Mouse (Mus musculus) urinary bladder, postnatal 14 days (tissue): ENCODE measurements around the gene Cmip.

Experiments used
- DNase-seq: peaks from one replicate; pipeline ENCODE4 v3.0.0; 2021; ENCODE audit warnings: low spot score

Cmip gene

DNA sequence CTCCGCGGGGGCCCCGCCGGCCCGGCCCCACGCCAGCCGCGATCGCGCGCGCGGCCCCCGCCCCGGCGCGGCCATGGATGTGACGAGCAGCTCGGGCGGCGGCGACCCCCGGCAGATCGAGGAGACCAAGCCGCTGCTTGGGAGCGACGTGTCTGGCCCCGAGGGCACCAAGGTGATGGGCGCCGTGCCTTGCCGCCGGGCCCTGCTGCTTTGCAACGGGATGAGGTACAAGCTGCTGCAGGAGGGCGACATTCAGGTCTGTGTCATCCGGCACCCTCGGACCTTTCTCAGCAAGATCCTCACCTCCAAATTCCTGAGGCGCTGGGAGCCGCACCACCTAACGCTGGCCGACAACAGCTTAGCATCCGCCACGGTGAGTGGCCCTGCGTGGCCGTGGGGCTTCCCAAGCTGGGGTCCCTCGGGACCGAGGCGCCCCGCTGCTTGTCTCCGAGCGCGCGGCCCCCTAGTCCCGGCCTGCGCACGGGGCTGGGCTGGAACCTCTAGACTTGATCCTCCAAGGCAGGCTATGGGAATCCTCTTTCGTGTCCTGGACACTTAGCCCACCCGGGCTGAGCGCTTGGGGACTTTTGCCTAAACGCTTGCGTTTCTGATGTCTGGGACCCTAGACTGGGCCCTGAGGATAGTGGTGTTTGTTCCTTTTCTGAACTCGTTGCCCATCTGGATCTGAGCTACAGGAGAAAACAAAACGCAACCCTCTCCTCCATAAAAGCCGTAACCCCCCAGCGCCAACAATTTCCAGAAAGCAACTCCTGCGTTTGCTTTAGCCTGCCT, at the start of gene Cmip:
Gene Cmip, plus strand, starts transcription at position 36 of the 792 bp plus-strand sequence.
- DNase-seq = peak; percentile 42

GRCm38 (mm10) chr8:117209150-117209549, 47.7 kb upstream of the Cmip start:
- no peak for DNase-seq

- DNase-seq = no peak
These were observed 44.8 kb upstream of the Cmip start for GRCm38 (mm10) chr8:117212100-117212499.

DNA sequence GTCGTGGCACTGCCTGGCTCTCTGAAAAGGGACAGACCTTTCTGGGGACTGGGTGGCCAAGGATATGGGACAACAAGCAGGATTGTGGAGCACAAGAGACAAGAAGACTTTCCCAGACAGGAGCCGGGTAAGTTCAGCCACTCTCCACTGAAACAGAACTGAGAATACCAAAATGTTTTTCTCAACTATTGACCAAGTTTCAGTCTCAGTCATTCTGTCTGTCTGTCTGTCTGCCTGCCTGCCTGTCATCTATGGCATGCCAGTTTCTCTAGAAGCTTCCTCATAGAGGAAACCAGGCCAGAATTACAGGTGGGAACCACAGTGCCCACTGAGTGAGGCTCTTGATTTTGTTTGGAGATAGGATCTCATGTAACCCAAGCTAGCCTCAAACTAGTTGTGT, 39.1 kb upstream of the Cmip start:
- no peak for DNase-seq

DNA sequence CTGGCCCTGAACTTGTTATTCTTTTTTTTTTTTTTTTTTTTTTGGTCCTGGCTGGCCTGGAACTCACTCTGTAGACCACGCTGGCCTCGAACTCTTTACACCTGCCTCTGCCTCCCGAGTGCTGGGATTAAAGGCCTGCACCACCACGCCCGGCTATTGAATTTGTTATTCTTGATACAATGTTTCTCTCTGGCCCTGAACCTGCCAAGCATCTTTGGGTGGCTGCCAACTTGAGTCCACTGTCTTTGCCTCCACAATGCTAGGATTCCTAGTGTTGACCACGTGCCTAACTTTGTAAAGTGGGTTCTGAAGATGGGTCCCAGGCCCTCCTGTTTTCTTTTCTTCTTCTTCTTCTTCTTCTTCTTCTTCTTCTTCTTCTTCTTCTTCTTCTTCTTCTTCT, 34.5 kb upstream of the Cmip start:
- DNase-seq = no peak

GRCm38 (mm10) chr8:117224630-117225029, 32.2 kb upstream of the Cmip start:
- DNase-seq = peak; percentile 92

DNA sequence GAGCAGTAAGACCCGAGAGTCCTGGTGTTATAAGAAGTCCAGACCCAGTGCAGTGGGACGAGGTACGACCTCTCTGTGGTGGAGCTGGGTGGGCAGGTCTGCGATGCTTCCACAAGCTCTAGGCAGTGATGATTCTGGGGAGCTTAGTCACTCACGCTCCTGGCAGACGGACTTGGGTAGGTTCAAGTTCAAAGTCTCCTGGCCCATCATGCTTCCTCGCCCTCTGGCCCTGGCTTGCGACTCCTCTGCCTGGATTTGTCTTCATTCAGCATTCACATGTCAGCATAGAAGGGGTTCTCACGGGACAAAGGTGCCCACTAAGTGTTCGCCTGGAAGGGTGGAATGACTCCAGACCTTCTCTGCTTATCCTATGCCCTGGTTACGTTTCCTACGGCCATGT, 30.6 kb upstream of the Cmip start:
- no peak for DNase-seq

DNA sequence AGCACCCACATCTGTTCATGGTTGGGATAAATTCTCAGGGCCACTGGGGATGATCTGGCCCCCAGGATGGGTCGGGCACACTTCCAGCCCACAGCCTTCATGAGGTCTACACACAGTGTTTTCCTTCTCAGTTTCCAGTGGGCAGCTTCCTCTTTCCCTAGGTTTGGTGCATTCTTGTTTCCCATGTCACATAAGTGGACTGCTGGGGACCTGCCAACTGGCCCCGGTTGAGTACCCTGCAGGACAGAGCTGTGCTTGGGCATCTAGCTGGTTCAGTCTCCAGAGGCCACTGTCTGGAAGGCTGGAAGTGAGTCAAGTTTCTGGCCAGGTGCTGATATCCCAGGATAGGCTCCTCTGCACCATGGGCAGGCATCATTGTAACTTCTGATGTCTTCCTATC, 29.5 kb upstream of the Cmip start:
- no peak for DNase-seq

DNA sequence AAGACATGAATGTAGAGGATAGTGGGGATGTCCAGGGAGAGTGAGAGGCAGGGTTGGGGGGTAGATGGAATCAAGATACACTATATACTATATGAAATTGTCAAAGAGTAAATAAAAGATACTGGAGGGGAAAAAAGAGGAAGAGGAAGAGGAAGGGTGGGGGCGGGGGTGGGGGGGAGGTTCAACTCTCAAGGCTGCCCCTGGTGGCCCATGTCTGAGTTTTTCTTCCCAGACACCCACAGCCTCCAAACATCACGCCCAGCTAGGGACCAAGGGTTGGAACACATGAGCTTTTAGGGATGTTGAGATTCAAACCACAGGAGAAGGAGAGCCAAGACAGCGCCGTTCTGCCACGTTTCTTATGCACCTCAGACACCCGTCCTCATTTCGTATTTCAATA, 23.7 kb upstream of the Cmip start:
- no peak for DNase-seq

DNA sequence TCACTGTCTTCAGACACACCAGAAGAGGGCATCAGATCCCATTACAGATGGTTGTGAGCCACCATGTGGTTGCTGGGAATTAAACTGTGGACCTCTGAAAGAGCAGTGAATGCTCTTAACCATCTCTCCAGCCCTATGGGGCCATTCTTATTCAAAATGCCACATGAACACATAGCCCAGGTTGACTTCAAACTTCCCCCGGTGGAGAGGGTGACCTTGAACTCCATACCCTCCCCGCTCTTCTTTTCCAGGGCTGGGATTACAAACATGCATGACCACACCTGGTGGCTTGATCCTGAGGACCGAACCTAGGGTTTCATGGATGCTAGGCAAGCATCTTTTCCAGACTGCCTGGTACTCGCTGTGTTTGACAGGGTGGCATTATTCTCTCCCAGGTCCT, 20.3 kb upstream of the Cmip start:
- no peak for DNase-seq

DNA sequence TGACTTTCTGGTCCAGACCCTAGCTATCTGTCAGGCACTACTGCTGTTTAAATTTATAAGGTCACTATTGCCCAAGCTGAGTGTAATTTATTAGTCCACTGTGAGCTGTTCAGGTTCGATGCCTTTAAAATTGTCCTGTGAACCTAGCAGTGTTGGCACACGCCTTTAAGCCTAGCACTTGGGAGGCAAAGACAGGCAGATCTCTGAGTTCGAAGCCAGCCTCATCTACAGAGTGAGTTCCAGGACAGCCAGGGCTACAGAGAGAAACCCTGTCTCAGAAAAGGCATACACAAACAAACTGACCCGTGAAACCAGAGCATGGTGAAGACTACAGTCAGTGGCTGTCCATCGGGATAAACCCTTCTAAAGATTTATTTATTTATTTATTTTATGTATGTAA, 16.5 kb upstream of the Cmip start:
- no peak for DNase-seq

DNA sequence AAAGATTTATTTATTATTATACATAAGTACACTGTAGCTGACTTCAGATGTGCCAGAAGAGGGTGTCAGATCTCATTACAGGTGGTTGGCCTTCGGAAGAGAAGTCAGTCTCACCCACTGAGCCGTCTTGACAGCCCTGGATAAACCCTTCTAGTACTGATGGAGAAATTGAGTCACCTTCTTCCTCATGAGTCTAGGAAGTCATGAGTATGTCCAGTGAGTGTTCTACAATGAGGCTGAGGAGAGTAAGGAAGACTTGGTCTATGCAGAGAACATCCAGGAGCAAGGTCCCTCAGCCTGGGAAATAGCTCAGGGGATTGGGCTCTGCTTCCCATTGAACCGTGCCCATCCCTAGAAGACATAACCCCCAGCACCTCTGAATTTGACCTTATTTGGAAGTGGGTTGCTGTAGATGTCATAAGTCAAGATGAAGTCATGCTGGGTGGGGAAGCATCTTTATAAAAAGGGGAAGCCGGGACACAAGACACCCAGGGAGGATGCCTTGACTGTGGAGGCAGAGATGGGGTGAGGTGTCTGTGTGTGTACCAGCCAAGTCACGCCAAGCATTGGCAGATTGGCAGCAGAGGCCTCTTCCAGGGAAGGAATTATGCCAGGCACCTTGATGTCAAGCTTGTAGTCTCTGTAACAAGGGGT, 15.9 kb upstream of the Cmip start:
- DNase-seq = no peak

- no peak for DNase-seq
These were observed 15.0 kb upstream of the Cmip start for GRCm38 (mm10) chr8:117241848-117242247.

GRCm38 (mm10) chr8:117242286-117242685, 14.6 kb upstream of the Cmip start:
- DNase-seq = no peak

DNA sequence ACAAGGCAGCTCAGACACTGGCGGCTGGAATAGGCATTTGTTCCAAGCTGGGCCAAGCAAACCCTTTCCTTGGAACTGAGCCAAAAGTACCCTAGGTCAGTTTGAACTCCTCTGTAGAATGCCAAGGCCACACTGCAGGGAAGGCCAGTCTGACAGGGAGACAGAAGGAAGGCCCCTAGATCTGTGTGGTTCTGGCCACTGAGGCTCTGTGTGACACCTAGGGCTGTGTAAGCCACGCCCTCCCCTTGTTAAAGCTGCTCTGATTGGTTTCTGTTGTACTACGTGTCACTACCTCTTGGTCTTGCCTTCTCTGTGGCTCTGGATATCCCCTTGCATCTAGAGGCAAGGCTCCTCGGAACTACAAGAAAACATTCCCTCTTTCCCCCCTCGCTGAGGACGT, 12.3 kb upstream of the Cmip start:
- no peak for DNase-seq

DNA sequence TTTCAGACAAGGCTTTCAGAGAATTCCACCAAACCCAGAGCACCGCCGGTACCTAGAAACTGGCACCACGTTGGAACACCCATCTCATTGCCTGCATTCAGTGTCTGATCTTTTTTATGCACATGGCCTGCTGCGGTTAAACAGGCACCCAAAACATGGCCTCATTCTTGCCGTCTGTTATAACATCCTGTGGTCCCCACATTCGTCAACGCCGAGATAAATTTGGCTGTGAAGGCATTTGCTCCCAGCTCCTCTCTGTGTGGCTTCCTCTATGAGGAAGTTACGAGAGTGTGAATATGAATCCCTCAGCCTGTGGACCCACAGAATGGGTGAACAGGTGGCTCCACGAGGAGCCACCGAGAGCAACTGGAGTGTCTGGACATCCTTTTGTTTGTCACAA, 8.5 kb upstream of the Cmip start:
- no peak for DNase-seq

GRCm38 (mm10) chr8:117251086-117251681, 5.7 kb upstream of the Cmip start:
- DNase-seq = no peak

- DNase-seq = no peak
These were observed 4.2 kb upstream of the Cmip start for GRCm38 (mm10) chr8:117252650-117253049.

GRCm38 (mm10) chr8:117253390-117254269, 3.2 kb upstream of the Cmip start:
- DNase-seq = no peak

DNA sequence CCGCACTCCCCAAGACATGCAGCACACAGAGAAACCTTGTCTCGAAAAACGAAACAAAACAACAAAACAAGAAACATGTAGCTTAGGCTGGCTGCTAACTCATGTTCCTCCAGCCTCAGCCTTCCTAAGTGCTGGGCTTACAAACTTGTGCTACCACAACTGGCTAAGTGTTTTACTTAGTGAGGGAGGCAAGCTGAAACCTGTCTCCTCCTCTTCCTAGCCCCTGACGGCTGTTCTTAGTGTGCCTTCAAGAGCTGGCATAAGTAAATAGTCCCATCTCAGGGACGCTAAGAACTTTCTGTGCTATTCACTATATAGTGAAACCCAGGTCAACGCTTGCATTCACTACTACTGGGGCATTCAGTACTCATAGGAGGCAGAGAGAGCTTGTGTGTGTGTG, 2.4 kb upstream of the Cmip start:
- DNase-seq = no peak

- peak; percentile 96 for DNase-seq
These were observed 449 bp upstream of the Cmip start for GRCm38 (mm10) chr8:117256292-117256938.
